ENCODE assay signal across 14 mouse cellular contexts in genomic region chr2:155290066-155290465, GRCm38 (mm10).
"Had no signal": no experiment of that assay in that cellular context is flagged by ENCODE, and none has a peak within 500 bp of the region (broad histone marks: within the 10 kb centered on the region; RNA-seq: fewer than 3 reads in every experiment).

No protein-coding gene starts in this region.

- DNase-seq: cerebellum, postnatal 10 days; cerebellum, postnatal 14 days; cerebellum, postnatal 25 days; cerebellum, postnatal 36 days; embryo, embryonic 11 days; forebrain, postnatal 0 days; gastrocnemius, adult 2 months; gastrocnemius, postnatal 10 days; gastrocnemius, postnatal 14 days; gastrocnemius, postnatal 25 days; gastrocnemius, postnatal 36 days; heart, adult 11 months; heart, adult 18-20 months; heart, adult 2 months had no signal
